Mouse (Mus musculus) G1E (cell line): ENCODE measurements at regions not wholly inside any gene's neighbourhood (a gene's known extent, or its start where the extent isn't known, plus 50 kb on each side); places are given as distances from the start of the nearest gene placed in this dataset.

Experiments used
- CTCF ChIP-seq: IDR thresholded peaks from 2 replicates; pipeline ENCODE4 v1.5.1; 2012; ENCODE audit warnings: low read depth, low read length, inconsistent platforms, mixed read lengths
- GATA1 ChIP-seq: IDR thresholded peaks from 2 replicates; pipeline ENCODE4 v1.6.1; 2012; ENCODE audit warnings: borderline replicate concordance, low read length, inconsistent platforms, mixed read lengths
- POLR2AphosphoS5 ChIP-seq: IDR thresholded peaks from 2 replicates; pipeline ENCODE4 v1.6.1; 2012; ENCODE audit warnings: low read depth, low read length, inconsistent platforms; ENCODE audit not compliant: insufficient replicate concordance
- TAL1 ChIP-seq: conservative IDR thresholded peaks from 2 replicates; pipeline ENCODE4 v1.6.1; 2012; ENCODE audit warnings: low read depth, low read length, inconsistent platforms, mixed read lengths

DNA sequence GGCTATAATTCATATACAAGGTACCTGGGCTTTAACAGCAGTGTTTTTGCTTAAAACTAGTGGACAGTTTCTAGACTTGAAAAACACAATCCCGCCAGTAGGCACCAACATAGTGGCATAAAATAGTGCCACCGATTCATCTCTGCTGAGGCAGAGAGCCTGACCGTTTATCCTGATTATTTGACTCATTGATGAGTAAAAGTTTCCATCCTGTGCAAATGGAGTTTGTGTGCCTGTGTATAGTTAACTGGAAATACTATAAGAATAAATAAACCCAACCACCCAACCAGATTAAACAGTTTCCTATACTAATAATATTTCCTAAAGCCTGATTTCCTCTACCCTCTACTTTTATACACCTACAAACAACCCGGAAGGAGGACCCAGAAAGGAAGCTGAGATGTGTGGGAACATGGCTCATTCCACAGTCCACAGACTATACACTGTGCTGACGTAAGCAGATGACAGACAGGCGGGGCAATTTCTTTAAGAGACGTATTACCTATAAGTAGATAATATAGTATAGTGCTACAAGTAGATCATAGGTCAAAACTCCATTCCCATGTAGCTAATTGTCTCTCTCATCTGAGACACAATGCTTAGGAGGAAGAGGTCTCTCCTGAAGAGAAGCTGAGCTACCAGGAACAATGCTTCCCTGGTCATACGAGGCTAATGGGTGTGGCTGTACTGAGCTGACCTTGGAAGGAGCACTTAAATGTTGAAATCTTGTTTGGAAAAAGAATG lies 217.7 kb downstream of the Ikzf2 start:
- TF ChIP-seq GATA1, result no peak
- TF ChIP-seq CTCF, result no peak
- TF ChIP-seq TAL1, result no peak
- no peak for TF ChIP-seq POLR2AphosphoS5
